Mouse (Mus musculus) Muller cell, postnatal 12 days (primary cell): ENCODE data around the gene Rps18.

ENCODE experiments used
- DNase-seq: peaks from one replicate; pipeline ENCODE4 v3.0.0-alpha.2; 2015; ENCODE audit errors: inconsistent ontology term

Rps18 gene

GRCm38 (mm10) chr17:33943454-33943853 is 12.3 kb downstream of the Rps18 start:
- no peak for DNase-seq

GRCm38 (mm10) chr17:33941381-33941780 is 14.4 kb downstream of the Rps18 start:
- DNase-seq, result no peak

GRCm38 (mm10) chr17:33940981-33941380 is 14.8 kb downstream of the Rps18 start:
- DNase-seq, result peak; percentile 36

DNA sequence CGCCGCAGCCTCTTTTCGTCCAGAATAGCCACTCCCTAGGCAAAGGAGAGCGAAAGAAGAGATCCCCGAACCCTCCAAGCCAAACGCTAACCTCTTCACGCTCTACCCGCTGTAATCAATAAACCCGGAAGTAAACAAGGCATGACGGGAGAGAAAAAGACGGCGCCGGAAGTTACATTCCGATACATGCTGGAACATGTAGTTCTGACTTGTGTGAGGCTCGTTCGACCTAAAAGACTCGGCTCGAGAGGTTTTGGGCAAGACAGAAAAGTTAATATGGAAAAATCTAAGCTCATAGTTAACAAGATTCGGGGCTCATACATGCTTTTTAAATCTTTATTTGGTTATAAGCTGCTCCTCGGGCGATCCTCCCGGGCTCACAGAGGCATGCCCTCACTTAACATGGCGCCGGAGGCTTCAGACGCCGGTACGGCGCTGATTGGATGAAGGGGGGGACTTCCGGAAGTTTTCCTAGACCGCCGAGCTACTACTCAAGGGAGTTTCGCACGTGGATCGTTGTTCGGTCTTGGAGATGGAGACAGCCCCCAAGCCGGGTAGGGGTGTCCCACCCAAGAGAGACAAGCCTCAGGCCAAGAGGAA is 15.5 kb downstream of the Rps18 start, which contains the start of the genes Pfdn6 and Wdr46:
Gene Pfdn6, minus strand, starts transcription at position 138 of the 600 bp plus-strand sequence.
Gene Wdr46, plus strand, starts transcription at position 455 of the 600 bp plus-strand sequence.
- peak; percentile 94 for DNase-seq

DNA sequence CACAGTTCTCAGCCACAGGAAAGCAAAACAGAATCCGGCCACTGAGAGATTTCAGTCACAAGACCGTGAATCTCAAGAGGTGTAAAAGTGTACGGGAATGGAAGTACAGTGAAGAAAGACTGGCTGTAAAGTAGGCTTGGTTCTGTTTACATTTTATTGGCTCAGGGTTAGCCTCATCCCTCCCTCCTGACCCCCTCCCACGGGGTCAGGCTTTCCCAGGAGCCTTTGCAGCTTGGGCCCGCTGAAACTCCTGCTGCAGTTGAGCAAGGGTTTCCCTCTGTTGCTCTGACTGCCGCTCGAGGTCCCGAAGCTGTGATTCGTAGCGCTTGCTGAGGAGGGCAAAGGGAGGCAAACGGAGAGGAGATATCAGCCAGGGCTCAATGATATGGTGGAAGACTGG is 17.0 kb downstream of the Rps18 start:
- no peak for DNase-seq

GRCm38 (mm10) chr17:33936993-33937392 is 18.8 kb downstream of the Rps18 start:
- no peak for DNase-seq

DNA sequence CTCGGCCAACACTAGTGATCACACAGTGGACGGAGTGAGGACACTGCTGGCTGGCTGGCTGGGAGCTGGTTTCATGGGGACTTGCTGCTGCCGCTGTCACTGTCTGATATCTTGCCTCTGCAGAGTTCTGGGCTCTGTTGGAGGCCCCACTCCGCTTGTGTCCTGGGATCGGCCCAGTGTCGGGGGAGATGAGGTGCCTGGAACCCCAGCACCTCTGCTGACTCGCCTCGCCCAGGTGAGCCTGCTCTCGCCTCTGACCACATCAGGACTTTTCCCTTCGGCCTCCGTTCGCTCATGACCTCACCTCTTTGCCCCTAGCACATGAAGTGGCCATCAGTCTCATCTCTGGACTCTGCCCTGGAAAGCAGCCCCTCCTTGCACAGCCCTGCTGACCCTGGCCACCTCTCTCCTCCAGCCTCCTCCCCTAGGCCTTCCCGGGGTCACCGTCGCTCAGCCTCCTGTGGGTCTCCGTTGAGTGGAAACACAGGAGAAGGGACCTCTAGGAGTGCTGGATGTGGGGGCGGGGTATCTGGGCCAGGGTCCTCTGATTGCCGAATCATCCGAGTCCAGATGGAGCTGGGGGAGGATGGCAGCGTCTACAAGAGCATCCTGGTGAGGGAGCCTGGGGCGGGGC is 20.3 kb downstream of the Rps18 start:
- no peak for DNase-seq

GRCm38 (mm10) chr17:33932970-33933369 is 22.8 kb downstream of the Rps18 start:
- DNase-seq, result no peak

- DNase-seq, result no peak
Measured at GRCm38 (mm10) chr17:33932448-33932847, 23.4 kb downstream of the Rps18 start.

DNA sequence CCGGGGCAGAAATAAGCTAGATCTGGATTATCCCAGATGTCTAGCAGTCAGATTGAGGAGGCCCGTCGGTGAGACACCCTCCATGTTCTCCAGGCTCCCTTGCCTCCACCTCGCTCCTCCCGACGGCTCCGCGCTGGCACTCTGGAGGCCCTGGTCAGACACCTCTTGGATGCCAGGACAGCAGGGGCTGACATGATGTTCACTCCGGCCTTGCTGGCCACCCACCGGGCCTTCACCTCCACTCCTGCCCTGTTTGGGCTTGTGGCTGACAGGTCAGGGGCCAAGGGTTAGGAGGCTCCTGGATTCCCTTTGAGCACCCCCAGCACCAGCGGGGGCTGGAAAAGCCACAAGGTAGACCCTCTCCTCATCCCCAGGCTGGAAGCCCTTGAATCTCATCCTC is 23.9 kb downstream of the Rps18 start:
- DNase-seq, result no peak

- DNase-seq, result no peak
Measured at GRCm38 (mm10) chr17:33931159-33931866, 24.5 kb downstream of the Rps18 start.

- peak; percentile 77 for DNase-seq
Measured at GRCm38 (mm10) chr17:33930280-33931158, 25.3 kb downstream of the Rps18 start.

DNA sequence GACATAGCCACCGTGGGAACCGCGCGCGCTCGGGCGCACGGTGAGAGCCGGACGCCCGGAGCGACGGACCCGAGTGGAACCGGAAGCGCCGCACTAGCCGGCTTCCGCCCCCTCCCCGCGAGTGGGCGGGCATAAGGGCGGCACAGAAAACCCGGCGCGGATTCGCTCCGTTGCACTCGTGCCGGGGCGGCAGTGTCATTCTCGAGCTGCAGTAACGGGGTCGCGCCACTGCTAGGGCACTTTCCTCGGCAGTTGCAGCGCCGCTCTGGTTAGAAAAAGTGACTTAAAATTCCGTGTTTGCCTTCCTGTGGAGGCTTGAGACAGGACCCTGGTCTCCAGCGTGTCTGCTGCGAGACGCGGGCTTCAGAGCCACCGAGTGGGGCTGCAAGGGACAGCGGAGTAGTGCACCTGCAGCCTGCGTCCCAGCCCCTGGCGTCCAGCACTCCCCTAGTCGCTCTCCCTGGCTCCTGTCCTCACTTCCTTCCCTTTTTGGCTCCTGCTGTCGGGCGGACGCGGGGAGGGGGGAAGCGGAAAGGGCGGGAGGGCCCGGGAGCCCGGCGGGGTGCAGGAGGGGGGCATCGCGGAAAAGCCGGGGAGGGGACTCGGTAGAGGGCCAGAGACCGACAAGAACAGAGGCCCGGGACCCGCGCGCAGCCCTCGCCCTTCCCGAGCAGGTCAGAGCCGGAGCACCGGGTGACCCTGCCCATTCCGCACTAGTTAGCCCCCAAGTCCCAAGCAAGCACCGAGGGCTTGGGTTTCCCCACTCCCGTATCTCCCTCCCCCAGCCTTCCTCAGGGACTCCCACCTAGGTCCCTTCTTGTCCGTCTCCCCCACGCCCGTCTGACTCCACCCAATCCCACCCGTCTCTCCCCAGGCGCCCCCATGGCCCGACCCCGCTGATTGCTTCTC is 26.2 kb downstream of the Rps18 start, which contains the start of gene Rgl2:
Gene Rgl2, plus strand, starts transcription at position 173 of the 909 bp plus-strand sequence.
- peak; percentile 95 for DNase-seq

GRCm38 (mm10) chr17:33928251-33928947 is 27.4 kb downstream of the Rps18 start:
- DNase-seq, result no peak

GRCm38 (mm10) chr17:33926207-33926932 is 29.4 kb downstream of the Rps18 start:
- DNase-seq, result no peak

GRCm38 (mm10) chr17:33925406-33926116 is 30.2 kb downstream of the Rps18 start:
- DNase-seq, result no peak

- DNase-seq, result no peak
Measured at GRCm38 (mm10) chr17:33924577-33925283, 31.1 kb downstream of the Rps18 start.

DNA sequence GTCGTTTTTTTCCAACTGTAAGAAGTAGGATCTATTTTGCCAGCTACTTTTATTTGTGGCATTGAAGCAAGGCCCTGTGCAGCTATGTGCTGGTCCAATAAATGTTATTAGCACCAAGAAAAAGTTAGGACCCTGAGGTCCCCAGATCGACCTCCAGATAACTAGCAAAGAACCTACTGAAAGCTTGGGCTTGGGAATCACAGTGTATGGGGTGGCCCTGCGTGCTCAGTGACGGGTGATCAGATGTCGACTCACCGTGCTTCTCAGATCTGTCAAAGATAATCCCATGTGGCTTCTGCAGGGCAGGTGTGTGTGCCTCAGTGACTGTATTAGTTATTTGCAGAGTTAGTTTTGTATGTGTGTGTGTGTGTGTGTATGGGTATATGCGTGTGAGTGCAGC is 34.4 kb downstream of the Rps18 start:
- no peak for DNase-seq
